Mouse (Mus musculus) cerebellum, adult 9-10 months (tissue): Measurements from ENCODE around the gene Wdr95.

ENCODE experiments used
- DNase-seq: peaks from one replicate; pipeline ENCODE4 v3.0.0; 2022

Wdr95 gene

DNA sequence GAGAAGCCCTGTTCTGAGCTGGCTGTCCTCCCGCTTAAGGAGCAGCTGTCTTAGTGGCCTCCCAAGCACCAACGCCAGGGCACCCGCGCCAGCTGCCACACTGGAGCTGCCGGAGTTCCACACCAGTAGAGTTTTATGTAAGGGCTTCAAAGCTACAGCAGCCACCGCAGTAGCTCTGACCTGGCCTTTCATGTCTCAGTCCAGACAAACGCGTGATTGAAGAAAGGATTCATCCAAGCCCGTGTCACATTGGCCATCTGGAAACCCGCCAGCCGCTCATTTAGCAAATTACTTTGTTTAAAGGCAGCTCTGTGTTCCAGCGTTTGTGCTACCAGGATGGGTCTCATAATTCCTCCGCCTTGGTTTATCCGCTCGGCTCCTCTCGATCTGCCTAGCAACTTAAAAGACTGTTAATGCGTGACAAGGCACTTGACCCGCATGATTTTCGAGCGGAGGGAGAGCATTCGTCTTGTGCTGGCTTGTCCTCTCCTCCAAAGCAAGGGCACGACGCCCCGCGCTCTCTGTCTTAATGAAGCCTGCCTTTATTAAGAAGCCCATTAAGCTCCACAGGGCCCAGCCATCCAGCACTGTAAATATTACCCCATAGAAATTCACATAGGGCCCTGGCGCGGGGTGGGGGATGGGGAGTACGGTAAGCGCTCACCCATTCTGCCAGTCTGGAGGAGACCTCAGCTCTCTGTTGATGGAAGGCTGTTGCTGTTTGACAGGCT, at the start of gene Wdr95:
Wdr95 (plus strand) TSS at position 681 of the 731 bp plus-strand sequence.
- peak; percentile 31 for DNase-seq

DNA sequence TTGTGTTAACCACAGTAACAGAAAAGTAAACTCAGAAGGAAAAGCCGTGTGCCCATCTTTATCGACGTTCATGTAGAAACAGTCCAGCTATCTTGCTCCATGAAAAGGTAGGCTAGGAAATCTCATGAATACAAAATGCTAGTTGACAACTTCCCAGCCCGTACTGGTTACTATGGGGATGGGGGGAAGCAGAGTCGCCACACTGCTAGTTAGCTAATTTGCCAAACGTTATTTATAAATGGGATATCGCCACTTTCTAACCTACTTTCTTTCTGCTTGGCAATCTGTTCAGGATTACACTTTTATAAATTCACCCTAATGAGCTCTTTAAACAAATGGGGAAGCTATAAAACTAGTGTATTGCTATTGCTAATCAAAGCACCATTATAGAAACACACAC, 46.6 kb upstream of the Wdr95 start:
- no peak for DNase-seq

DNA sequence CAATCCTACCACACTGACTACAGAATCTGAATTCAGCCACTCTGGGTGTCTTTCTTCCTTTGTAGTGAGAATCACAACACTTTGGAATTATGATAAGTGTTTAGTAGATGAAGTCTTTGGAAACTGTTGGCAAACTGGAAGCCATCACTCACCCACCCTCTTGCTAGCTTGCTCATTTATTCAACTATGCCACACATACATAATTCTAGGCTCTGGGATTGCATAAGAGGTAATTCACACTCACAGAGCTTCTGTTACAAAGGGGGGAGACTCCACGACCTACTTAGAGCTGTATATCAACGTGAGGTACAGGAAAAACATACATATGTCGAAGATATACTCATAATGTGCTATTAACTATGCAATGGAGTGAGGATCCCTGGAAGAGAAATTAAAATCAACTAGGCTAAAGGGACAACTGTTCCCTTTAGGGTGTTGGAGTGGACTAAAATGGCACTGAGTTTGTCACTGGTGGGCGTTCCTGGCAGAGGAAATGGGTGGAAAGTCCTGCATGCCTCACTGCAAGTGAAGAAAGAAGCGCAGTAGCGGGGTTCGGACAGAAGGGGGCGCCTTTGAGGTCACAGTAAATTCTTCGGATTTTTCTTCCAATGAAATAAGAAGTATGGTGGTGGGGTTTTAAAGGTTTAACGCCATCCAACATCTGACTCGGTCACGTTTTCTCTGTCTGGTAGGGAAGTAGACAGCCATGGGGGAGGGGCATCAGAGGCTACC, 45.0 kb upstream of the Wdr95 start:
- no peak for DNase-seq

DNA sequence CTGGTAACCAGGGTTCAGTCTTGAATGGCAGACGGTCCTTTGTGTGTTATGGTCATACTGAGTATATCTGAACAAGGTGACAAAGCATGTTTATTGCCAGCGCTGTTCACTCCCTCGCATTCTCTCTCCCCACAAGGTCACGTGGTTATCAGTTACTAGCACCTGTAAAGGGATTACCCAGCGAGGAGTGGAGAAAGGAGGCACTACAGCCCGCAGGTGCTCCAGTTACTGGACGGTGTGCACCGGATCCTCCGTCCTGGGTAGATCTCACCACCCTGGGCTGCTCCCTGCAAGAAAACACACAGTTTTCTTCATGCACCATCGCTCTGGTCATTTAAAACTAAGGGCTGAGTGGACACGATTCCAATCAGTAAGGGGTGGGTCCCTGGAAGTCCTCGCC, 44.2 kb upstream of the Wdr95 start:
- DNase-seq: no peak

DNA sequence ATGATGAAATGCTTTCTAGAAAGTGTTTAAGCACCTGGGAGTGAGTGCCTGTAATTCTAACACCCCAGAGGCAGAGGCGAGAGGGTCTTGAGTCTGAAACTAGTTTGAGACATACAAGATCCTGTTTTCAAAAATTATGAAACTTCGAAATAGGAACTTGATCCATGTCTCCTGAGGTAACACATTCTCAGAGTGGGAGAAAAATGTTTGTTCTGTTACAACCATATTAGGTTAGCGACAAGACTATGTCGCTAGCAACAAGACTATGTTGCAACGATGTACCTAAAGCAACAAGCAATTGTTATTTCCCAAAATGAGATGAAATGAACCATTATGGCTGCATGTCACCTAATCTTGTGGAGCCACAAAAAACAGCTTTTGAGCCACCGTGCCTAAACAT, 43.0 kb upstream of the Wdr95 start:
- no peak for DNase-seq

DNA sequence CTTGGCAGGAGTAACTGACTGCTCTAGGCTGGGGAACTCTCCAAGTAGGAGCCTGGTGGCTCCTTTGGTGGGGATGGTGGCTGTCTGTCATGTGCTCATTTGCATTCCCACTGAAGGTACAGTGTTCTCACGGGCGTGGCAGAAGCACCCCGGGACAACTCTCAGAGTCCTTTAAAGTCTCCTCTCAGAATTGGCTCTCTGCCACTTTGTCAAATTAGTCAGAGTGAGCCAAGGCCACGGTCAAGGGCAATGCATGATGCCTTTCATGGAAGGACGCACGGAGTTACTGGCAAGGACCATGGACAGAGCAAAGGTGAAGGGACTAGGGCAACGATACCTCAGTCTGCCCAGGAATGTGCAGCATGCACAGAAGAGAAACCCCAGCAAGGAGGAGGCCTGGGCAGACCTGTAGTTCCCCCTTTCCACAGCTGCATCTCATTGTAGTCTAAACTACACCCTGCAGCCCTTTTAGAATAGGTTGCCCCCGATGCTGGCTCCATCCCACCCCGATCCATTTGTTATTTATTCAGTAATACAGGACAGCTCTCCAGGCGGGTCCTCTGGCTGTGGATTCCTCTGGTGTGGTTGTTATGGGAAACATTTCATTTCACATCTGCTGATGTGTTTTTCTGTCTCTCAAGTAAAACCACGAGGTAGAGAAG, 40.0 kb upstream of the Wdr95 start:
- DNase-seq: no peak

DNA sequence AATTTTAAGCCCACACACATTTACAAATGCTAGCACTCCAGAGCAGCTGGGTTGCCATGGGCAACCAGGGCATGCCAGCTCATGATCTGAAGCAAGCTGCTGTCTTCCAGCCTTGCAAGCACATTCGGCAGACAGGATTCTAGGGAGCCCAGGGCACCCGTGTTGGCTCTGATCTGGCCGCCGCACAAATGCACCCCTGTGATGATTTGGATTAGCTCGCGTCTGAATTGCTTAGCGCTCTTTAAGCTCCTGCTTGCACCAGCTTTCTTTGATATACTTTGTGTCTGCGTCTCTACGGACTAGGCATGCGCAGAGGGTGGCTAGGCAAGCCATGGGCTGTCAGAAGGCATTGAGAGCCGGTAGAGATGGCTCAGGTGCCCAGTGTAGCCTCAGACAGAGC, 39.3 kb upstream of the Wdr95 start:
- DNase-seq: peak; percentile 17

DNA sequence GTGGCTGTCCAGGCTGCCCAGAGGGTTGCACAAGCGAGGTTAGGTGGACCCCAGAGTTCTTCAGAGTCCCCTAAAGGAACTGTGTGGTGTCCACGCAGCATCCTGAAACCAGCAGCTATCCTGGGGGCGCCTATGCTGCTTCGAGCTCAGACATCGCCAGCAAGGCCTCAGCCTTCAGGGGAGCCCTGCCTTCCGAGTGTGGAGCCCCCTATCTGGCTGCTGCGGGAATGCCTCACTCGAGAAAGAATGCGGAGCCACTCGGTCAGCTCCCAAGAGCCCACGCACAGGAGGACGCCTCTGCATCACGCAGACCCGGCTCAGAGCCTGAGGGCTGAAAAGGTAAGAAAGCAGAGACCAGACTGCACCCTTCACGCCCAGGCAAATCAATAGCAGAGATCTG, 38.2 kb upstream of the Wdr95 start:
- DNase-seq: no peak

DNA sequence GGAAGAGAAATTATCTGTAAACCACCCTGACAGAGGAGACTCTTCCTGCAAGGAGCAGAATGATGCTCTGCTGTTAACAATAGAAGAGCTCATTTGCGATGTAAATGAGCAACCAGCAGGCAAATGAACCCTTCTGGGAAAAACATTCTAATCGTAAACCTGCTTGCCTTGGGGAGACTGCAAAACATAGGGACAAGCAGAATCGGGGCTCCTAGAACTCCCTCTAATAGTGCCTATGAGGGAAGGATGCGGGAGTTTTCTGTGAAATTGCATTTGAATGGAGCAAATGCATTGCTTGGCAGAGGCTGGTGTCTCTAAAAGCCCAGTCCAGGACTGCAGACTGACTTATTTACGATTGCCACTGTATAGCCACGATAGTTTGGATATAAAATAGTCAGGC, 32.8 kb upstream of the Wdr95 start:
- no peak for DNase-seq

DNA sequence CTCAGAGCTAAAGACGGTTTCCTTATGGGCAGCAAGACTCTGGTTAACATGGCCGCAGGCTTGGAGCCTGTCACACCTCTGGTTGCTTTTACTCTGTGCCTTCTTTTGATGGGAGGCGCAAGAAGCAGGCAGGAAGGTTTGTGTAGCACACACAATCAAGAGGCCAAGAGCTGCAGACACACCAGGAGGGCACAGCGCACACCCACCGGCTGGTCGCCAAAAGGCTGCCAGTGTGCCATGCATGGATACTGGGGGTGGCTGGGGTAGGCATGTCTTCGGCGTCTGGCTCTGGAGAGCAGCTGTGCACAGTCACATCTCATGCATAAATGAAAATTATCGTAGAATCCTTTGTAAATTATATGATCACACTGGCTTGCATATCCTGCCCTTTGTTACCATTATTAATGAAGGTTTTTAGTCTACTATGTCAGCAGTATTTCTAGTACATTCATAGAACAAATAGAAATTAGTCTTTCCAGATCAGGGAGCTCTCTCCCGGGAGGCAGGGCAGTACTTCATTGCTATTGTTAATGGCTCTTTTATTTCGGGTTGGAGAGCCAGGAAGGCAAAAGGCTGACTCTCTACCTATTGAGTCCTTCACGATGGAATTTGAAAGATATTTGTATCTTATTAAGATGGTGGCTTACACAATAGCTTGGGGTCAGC, 31.9 kb upstream of the Wdr95 start:
- DNase-seq: no peak

DNA sequence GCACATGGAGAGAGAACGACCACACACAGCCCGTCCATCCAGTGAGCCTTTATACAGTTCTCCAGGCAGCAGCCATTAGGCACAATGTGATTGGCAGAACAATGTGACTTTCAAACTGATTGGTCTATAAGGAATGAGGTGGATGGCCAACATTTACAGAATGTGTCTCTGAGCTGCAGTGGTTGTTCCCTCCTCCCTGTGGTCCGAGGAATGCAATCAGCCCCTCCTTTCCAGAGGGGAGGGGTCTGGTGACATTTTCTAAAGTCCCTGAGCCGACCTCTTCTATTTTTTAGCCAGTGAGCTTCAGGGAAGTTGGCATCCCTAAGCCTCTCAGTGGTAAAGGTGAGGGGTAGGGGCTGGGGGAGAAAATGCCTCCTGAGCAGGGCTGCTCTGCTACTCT, 28.5 kb upstream of the Wdr95 start:
- no peak for DNase-seq

DNA sequence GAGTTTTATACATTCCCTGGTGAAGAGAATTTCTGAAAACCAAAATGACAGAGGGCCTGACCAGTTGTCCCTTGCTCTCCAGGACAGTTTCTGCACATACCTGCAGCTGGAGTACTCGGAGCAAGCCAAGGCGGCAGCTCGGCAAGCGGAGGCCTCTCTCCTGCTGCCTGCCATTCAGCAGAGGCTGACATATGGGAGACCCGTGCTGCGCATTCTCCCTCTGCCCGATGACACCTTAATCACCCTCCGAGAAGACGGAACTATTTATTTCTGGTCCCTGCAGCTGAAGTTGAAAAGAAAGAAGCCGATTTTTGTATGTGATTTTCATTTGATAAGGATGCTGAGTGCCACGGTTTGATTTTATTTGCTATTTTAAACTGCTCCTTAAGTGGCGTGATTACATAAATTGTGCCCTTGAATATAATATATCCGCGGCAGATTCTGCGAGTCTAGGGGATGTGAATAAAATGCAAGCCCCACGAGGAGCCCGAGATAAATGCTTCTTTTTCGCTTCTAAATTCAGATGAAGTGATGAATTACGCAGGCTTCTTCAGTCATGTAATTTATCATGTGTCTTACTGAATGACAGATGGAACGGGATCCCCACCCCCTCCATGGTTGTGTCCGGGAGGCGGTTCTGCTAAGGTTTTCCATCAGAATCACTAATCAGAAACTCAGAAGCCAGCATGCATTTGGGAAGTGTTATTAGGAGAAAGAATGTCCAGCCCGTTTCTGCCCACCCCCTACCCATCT, 24.9 kb upstream of the Wdr95 start:
- DNase-seq: peak; percentile 4

DNA sequence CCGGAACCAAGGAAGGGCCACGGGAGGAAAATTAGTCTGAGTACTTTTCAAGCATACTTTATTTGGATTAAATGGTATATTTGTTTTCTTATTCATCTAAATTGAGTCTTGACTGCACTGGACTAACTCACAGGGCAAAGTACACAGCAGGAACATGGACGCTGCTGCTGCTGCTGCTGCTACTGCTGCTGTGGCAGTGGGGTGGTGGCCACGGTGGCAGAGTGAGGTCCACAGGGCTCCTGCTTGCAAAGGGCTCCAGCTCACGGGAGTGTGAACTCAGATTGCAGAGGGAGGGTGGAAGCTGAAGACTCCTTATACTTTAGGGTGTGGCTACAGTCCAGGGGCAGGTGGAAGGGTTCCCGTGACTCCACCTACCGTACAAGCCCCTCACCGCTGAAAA, 23.5 kb upstream of the Wdr95 start:
- DNase-seq: no peak

DNA sequence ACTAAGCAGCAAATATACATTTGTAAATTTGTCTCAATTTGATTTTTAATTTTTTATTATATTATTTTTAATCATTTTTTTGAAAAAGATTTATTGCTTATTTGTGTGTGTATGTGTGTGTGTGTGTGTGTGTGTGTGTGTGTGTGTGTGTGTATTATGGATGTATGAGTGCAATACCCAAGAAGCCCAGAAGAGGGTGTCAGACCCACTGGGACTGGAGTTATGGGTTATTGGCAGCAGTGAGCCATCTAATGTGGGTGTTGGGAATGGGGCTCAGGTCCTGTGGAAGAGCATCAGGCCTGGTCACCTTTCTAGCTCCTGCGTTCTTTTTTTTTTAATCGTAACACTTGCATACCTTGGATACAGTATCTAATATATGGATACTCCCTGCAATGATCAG, 22.4 kb upstream of the Wdr95 start:
- no peak for DNase-seq

DNA sequence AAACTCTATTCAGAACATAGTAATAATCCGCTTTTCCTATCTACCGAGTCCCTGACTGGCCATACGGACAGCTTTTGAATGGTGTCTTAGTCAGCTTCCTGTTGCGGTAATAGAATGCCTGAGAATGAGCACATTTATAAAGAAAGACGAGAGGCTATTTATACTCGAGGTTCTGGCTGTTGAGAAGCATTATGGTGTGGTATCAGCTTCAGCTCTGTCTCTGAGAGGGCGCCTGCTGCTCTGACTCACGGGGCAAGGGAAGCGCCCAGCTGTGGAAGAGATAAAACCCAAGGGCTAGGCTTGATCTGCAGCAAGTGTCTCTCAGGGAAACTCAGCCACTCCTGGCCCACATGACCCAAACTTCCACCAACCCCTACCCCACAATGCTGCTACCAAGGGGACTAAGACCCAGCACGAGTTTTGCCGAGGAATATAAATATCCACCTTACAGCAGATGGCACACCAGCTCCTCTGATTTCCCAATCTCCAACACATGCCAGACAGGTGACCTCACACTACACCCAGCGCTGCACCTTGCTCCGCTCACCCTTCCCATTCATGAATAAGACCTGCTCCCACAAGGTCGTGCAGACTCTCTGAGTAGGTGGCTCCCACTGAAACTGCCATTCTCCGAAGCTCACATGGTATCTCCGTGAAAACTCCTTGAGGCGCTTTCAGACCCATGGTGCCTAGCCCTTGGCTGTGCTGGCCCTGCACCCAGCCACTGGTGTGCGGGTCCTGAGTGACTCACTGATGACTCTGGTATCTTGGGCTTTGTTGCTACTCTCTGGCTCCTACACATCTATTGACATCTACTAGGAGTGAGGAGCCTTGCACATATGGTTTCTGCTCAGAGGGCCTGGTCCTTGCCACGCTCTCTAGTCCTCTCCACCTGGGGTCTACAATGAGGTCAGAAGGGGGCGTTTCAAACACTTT, 20.1 kb upstream of the Wdr95 start:
- no peak for DNase-seq

DNA sequence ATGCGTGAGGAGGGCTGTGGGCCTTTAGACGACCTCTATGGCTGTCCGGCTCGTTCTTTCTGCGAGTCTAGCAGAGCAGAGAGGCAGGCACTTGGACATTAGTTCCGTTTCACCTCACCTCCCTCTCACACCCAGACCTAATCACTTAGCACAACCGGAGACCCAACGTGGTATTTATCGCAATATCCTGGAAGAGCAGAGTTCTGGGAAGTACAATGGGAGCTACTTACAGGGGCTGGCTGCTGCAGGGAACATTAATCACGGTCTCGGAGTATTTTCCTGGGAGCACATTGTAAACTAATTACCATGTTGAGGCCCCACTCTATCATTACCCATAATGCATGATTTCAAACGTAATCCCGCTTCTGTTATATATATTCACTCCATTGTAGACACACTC, 18.2 kb upstream of the Wdr95 start:
- DNase-seq: no peak

DNA sequence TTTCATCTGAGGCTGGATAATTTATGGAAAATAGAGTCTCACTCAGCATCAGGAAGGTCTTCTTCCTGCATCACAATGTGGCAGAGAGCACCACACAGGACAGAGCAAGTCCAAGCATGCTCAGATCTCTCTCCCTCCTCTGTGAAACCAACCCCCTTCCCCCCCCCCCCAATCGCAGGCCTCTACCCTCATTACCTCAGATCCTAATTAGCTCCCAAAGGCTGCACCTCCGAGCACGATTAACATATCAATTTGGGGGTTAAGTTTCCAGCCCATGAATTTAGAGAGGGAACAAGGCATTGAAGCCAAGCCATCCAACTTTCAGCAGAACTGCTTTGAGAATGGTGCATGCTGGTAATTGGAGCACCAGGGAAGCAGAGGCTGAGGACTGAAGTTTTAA, 15.8 kb upstream of the Wdr95 start:
- no peak for DNase-seq

DNA sequence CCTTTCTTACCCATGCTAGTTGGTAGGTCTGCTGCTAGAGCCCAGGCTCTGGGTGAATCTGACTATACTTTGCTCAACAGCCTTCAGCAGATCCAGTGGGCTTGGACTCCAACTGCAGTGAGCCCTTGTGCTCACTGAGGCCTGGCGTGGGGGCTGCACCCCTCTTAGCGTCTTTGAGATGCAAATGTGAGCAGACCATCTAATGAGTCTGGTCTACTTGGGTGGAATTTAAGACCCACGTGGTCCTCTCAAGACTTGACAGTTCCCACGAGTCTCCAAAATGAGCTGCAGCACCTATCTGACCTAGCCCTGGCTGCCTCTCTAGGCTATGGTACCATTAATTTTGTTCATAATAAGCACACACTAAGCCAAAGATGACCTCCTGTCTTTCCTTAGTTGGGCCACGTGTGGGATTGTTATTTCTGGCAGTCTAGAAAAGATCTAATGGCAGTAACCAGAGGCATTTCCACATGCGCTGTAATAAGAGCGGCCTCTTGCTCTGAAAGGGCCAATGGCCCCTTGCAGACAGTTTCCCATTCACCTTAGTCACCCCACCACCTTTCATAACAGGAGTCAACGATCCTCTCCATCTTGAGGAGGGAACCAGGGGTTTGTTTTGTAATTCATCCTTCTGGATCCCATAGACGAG, 14.9 kb upstream of the Wdr95 start:
- no peak for DNase-seq

DNA sequence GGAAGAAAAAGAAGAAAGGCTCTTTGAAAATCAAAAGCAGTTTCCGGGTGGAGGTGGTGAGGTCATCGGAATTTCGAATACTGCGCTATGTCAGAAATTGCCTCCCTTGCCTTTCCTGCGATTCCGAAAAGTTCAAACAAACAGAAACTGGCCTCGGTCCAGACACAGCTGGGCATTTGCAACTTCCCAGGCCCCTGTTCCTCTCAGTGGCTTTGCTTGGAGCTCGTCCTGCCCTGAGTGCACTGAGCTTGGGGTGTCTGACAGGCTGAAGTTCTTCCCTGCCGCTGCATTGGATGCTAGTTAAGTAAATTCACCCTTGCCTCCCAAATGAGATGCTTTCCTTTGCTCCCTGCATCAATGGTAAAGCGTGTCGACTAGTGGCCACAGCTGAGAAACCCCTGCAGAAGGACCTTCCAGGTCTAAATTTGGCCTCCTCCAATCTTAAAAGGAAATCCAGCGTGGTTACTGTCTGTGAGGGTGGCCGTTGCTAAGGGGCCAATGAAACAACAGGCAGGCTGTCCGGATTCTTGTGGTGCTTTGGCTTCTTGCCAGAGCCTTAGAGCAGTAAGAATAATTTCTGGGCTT, 14.3 kb upstream of the Wdr95 start:
- peak; percentile 5 for DNase-seq

DNA sequence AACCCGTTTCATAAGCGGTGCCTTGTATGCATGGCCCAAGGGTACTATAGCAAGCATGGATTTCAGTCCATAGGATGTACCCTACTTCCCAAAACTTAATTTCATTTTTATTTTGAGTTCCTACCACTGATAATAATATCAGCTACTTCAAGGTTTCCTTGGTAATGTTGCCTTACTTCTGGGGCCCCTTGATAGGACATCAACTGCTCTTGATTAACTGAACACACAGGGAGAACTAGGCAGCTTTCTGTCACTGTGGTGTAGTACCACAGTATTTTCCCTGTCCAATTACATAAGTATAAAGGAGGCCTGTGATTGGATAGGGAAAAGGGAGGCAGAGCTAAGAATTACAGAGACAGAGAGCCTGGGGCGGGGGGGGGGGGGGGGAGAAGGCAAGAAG, 13.6 kb upstream of the Wdr95 start:
- no peak for DNase-seq

DNA sequence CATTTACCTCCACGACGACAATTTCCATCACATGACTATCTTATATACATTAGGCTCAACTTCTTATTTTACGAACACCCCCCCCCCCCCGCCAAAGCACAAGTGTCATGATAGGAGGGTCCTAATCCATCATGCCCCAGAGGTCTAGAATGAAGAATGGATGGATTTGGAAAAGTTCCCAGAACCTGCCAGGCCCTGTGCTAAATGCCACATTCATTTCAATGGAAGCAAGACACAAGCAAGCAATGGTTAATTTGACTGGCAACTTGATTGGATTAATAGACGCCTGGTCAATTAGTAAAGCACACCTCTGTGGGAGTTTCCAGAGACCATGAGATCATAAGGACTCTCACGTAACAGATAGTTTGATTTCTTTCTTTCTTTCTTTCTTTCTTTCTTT, 11.4 kb upstream of the Wdr95 start:
- no peak for DNase-seq
